Mouse (Mus musculus) inflammation-experienced regulatory T-cells (primary cell): ENCODE measurements around the gene Fcer2a. TPM values are rescaled to one million over a fixed set of nuclear protein-coding genes. Genes with fewer than 3 reads are reported as not detected.

ENCODE experiments used
- polyA plus RNA-seq, 2 experiments: library from polyadenylated mRNA; unstranded; fragments of 100-300 nt; shearing (Covaris generic); gene quantifications; one replicate each; pipeline ENCODE4 v1.2.1; 2017

The Fcer2a gene
- 10 to 100 TPM in 1 of 2 experiments, 1 to 10 TPM in 1; 1.7 to 16.7 TPM for polyA plus RNA-seq

DNA sequence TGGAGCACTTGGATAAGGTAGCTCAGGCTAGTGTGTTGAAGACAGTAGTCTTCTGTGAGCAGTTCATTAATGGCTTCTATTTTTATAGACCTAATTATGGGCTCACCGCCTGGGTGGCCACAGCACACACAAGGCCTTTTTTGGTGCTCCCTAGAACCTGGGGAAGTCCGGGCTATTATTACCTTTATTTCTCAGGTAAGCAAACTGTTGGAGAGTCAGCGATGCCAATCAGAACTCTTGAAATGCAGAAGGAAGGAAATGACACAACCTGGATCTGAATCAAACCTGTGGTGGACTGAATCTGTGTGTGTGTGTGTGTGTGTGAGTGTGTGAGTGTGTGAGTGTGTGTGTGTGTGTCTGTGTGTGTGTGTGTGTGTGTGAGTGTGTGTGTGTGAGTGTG lies at the start of gene Fcer2a:
Gene Fcer2a (minus strand): TSS at position 55 of the 400 bp plus-strand sequence.

DNA sequence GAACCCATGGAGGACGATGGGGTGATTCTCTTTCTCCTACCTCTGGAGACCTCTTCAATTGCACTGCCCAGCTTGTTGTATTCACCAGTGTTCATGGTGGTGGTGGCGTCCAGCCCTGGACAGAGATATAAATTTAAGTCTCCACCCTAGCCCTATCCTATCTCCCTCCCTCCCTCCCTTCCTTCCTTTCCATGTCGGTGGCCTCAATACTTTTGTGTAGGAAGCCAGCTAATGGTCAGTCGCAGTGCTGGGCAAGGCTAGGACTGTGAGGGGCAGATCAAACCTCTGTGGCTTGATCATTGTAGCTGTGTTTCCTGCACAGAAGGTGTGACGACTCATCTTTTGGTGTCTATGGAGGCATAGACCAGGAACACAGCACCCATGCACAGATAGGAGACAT lies 26.6 kb upstream of the Fcer2a start, which contains the start of gene Clec4g:
Gene Clec4g (minus strand): TSS at position 101 of the 400 bp plus-strand sequence.

DNA sequence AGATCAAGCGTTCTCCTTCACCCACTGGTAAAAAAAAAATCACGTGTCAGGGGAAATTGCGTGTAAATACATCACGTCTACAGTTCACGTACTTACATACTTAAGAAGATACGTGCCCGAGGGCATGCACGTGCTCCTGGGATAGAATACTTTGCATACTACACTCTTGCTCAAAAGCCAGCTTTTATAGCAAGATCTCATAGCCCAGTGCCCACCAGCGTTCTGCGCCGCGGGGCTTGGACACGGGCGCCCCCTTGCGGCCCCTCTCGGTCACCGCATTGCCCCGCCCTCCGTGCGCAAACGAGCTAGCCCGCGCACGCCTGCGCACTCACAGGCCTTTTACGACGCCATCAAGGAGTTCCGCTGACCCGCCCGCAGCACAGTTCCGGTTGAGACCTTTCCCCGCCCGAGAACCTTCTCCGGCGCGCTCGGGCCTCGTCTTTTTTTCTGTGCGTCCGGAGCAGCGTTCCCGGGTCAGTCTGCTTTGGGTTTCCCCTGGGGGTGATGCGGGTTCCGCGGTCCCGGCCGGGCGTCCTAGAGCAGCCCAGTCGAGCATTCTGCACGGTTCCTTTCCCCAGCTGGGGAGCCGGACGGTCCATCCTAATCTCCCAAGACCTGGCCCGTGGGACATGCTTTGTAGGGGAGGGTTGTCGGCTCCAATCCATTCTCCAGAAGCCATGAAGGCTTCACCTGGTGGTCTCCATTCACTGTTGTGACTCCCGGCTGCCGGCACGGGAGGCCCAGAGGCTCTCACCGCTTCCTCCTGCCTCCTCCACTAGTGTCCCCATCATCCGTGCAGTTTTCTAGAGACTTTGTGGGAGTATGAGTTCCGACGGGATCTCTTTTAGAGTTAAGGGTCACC lies 17.6 kb downstream of the Fcer2a start, which contains the start of gene Trappc5:
Gene Trappc5 (plus strand): TSS at position 169 of the 862 bp plus-strand sequence.

DNA sequence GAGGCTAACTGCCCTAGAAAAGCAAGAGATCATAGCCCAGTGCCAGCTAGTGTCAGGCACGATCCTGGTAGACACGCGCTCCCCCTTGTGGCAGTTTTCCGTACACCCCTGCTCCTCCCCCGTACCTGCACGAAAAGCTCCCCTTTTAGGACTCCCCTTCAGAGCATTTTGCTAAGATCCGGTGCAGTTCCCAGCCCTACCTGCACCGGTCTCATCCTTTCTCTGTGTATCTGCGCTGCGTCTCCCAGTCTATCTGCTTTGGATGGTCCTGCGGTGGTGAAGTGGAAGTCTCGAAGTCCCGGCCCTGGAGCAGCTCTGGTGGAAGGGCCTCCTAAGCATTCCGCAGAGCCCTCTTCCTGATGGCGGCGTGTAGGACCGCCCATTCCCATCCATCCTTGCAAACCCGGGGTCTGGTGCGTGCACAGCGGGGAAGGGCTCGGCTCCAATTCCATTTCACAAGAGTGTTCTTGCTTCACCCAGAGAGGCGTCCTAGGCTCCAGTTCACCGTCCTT lies 21.9 kb downstream of the Fcer2a start, which contains the start of gene Fcor:
Gene Fcor (minus strand): TSS at position 383 of the 512 bp plus-strand sequence.

DNA sequence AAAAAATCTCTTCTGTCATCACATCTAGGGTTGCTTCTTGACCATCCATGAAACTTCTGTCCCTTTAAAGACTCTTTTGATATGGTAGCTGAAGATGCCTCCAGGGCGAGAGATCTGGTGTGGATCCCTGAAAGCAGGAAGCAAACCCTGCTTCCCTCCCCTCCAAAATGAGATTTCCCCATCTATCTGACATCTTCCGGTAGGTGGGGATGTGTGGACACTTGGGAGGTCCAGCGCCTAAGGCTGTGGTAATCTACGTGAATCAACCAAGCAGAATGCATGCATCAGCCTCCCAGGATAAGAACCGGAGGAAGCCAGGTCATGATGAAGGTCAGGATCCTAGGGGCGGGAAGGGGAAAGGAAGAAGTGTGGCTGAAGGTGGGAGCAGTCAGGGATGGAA lies 28.5 kb downstream of the Fcer2a start, which contains the start of gene Mcemp1:
Gene Mcemp1 (plus strand): TSS at position 248 of the 400 bp plus-strand sequence.

DNA sequence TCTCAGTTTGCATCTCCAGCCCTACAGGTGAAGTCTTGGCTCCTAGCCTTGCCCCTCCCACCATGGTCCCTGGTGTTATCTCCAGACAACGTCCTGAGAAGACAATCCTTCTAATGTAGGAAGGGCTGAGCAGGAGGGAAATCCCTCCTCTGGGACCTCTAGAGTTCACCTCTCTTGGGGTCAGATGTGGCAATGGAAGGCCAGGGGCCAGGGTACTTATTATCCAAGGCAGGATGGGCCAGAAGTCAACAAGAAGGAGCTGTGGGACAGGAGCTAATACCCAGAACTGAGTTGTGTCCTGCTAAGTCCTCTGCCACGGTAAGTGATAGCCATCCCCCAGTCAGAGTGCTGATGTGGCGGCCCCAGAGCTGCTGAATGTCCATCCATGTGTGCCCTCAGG lies 38.4 kb downstream of the Fcer2a start, which contains the start of gene Retn:
Gene Retn (plus strand): TSS at position 245 of the 400 bp plus-strand sequence.

Other genes with a start within 250 kb of the Fcer2a start
- 1 to 10 TPM; 4.2 to 4.5 TPM for gene Pex11g, start 226.5 kb downstream of the Fcer2a start, polyA plus RNA-seq
- under 1 TPM in 1 of 2 experiments, not detected in 1; 0.17 TPM for gene Tex45, start 223.3 kb downstream of the Fcer2a start, polyA plus RNA-seq
- 1 to 10 TPM; 6.7 to 8.5 TPM for gene Zfp358, start 201.0 kb downstream of the Fcer2a start, polyA plus RNA-seq
- 100 to 1,000 TPM; 107 to 120 TPM for gene Mcoln1, start 193.7 kb downstream of the Fcer2a start, polyA plus RNA-seq
- gene Pnpla6, start 178.8 kb downstream of the Fcer2a start, polyA plus RNA-seq: 10 to 100 TPM; 39.8 to 41.4 TPM
- 1 to 10 TPM in 1 of 2 experiments, not detected in 1; 2.2 TPM for gene C330021F23Rik, start 126.2 kb downstream of the Fcer2a start, polyA plus RNA-seq
- 1 to 10 TPM in 1 of 2 experiments, under 1 TPM in 1; 0.98 to 5.4 TPM for gene Camsap3, start 106.9 kb downstream of the Fcer2a start, polyA plus RNA-seq
- gene Xab2, start 72.9 kb downstream of the Fcer2a start, polyA plus RNA-seq: 100 to 1,000 TPM; 100 to 114 TPM
- 100 to 1,000 TPM in 1 of 2 experiments, 10 to 100 TPM in 1; 95.6 to 102 TPM for gene Pet100, start 72.6 kb downstream of the Fcer2a start, polyA plus RNA-seq
- not detected for gene Pcp2, start 68.6 kb downstream of the Fcer2a start, polyA plus RNA-seq
- 100 to 1,000 TPM; 203 to 221 TPM for gene Stxbp2, start 63.2 kb downstream of the Fcer2a start, polyA plus RNA-seq
- gene Retn, start 38.4 kb downstream of the Fcer2a start, polyA plus RNA-seq: not detected
- 1 to 10 TPM in 1 of 2 experiments, not detected in 1; 1.1 TPM for gene Mcemp1, start 28.4 kb downstream of the Fcer2a start, polyA plus RNA-seq
- under 1 TPM in 1 of 2 experiments, not detected in 1; 0.78 TPM for gene Fcor, start 21.8 kb downstream of the Fcer2a start, polyA plus RNA-seq
- 10 to 100 TPM; 35.7 to 44.1 TPM for gene Trappc5, start 17.9 kb downstream of the Fcer2a start, polyA plus RNA-seq
- gene Clec4g, start 26.5 kb upstream of the Fcer2a start, polyA plus RNA-seq: under 1 TPM in 1 of 2 experiments, not detected in 1; 0.53 TPM
- 1 to 10 TPM in 1 of 2 experiments, not detected in 1; 2.8 TPM for gene Cd209a, start 54.8 kb upstream of the Fcer2a start, polyA plus RNA-seq
- under 1 TPM; 0.31 to 0.67 TPM for gene Cd209e, start 160.1 kb upstream of the Fcer2a start, polyA plus RNA-seq
- not detected for gene Cd209d, start 184.4 kb upstream of the Fcer2a start, polyA plus RNA-seq
- under 1 TPM in 1 of 2 experiments, not detected in 1; 0.73 TPM for gene Cd209b, start 232.7 kb upstream of the Fcer2a start, polyA plus RNA-seq